Mouse (Mus musculus): Measurements from ENCODE around the gene Scaf4. TPM values are rescaled to one million over a fixed set of nuclear protein-coding genes. Genes with fewer than 3 reads are reported as not detected.

The Scaf4 gene
- polyA plus RNA-seq, 1 experiment, result 31.3 TPM

- WGBS, result 94% methylated on average over 11 of the region's 11 CpGs
- DNase-seq, result no peak
- H3K27ac ChIP-seq (ENCODE audit: insufficient read depth, low read depth, low read length), result no peak overlapping the region
- TF ChIP-seq POLR2A (IDR thresholded peaks at IDR 0.05; ENCODE audit: low read depth, low read length) (no peak), CTCF (conservative IDR thresholded peaks at IDR 0.05; ENCODE audit: insufficient read depth, insufficient read length, low read depth, low read length) (no peak)
- H3K36me3 ChIP-seq (ENCODE audit: control insufficient read depth, insufficient read depth, low read length), result no peaks in the 10 kb centered on the region
- H3K27me3 ChIP-seq (replicated peaks; ENCODE audit: control insufficient read depth, insufficient read depth, low read length), result no peaks in the 10 kb centered on the region
- H3K4me1 ChIP-seq (ENCODE audit: control insufficient read depth, insufficient read depth, low read length), result peaks cover 9% of the 10 kb centered on the region; the same call in 1 of the 2 replicates
- no peak overlapping the region for H3K4me3 ChIP-seq (ENCODE audit: insufficient read depth, low read depth, low read length)
Measured at GRCm38 (mm10) chr16:90214731-90215565, 69.4 kb downstream of the Scaf4 start.

GRCm38 (mm10) chr16:90213477-90214339 is 70.6 kb downstream of the Scaf4 start:
- 83% methylated on average over 12 of the region's 12 CpGs for WGBS
- DNase-seq, result no peak
- Histone ChIP-seq H3K27me3 (replicated peaks; ENCODE audit: control insufficient read depth, insufficient read depth, low read length) (no peaks in the 10 kb centered on the region), H3K36me3 (ENCODE audit: control insufficient read depth, insufficient read depth, low read length) (no peaks in the 10 kb centered on the region), H3K4me1 (ENCODE audit: control insufficient read depth, insufficient read depth, low read length) (peaks cover 9% of the 10 kb centered on the region; the same call in 1 of the 2 replicates), H3K4me3 (ENCODE audit: insufficient read depth, low read depth, low read length) (no peak overlapping the region), H3K27ac (ENCODE audit: insufficient read depth, low read depth, low read length) (no peak overlapping the region)
- TF ChIP-seq POLR2A (IDR thresholded peaks at IDR 0.05; ENCODE audit: low read depth, low read length) (no peak), CTCF (conservative IDR thresholded peaks at IDR 0.05; ENCODE audit: insufficient read depth, insufficient read length, low read depth, low read length) (no peak)

GRCm38 (mm10) chr16:90211767-90212166 is 72.5 kb downstream of the Scaf4 start:
- DNase-seq, result no peak
- Histone ChIP-seq H3K27me3 (replicated peaks; ENCODE audit: control insufficient read depth, insufficient read depth, low read length) (no peaks in the 10 kb centered on the region), H3K4me1 (ENCODE audit: control insufficient read depth, insufficient read depth, low read length) (peaks cover 3% of the 10 kb centered on the region; the same call in 1 of the 2 replicates), H3K27ac (ENCODE audit: insufficient read depth, low read depth, low read length) (no peak overlapping the region), H3K36me3 (ENCODE audit: control insufficient read depth, insufficient read depth, low read length) (no peaks in the 10 kb centered on the region), H3K4me3 (ENCODE audit: insufficient read depth, low read depth, low read length) (no peak overlapping the region)
- TF ChIP-seq CTCF (conservative IDR thresholded peaks at IDR 0.05; ENCODE audit: insufficient read depth, insufficient read length, low read depth, low read length) (no peak), POLR2A (IDR thresholded peaks at IDR 0.05; ENCODE audit: low read depth, low read length) (no peak)
- 89% methylated on average over 8 of the region's 8 CpGs for WGBS

GRCm38 (mm10) chr16:90210717-90211116 is 73.6 kb downstream of the Scaf4 start:
- H3K4me1 ChIP-seq (ENCODE audit: control insufficient read depth, insufficient read depth, low read length), result no peaks in the 10 kb centered on the region; the same call in 1 of the 2 replicates

GRCm38 (mm10) chr16:90208996-90209395 is 75.3 kb downstream of the Scaf4 start:
- Histone ChIP-seq H3K27me3 (replicated peaks; ENCODE audit: control insufficient read depth, insufficient read depth, low read length) (no peaks in the 10 kb centered on the region), H3K27ac (ENCODE audit: insufficient read depth, low read depth, low read length) (no peak overlapping the region), H3K36me3 (ENCODE audit: control insufficient read depth, insufficient read depth, low read length) (no peaks in the 10 kb centered on the region), H3K4me3 (ENCODE audit: insufficient read depth, low read depth, low read length) (no peak overlapping the region), H3K4me1 (ENCODE audit: control insufficient read depth, insufficient read depth, low read length) (no peaks in the 10 kb centered on the region)
- DNase-seq, result no peak
- 80% methylated on average over 3 of the region's 3 CpGs for WGBS
- TF ChIP-seq POLR2A (IDR thresholded peaks at IDR 0.05; ENCODE audit: low read depth, low read length) (no peak), CTCF (conservative IDR thresholded peaks at IDR 0.05; ENCODE audit: insufficient read depth, insufficient read length, low read depth, low read length) (no peak)

More at GRCm38 (mm10) chr16:90210717-90211116, 73.6 kb downstream of the Scaf4 start:
- DNase-seq, result no peak
- Histone ChIP-seq H3K36me3 (ENCODE audit: control insufficient read depth, insufficient read depth, low read length) (no peaks in the 10 kb centered on the region), H3K4me3 (ENCODE audit: insufficient read depth, low read depth, low read length) (no peak overlapping the region), H3K27me3 (replicated peaks; ENCODE audit: control insufficient read depth, insufficient read depth, low read length) (no peaks in the 10 kb centered on the region), H3K27ac (ENCODE audit: insufficient read depth, low read depth, low read length) (no peak overlapping the region)
- 82% methylated on average over 10 of the region's 10 CpGs for WGBS
- TF ChIP-seq POLR2A (IDR thresholded peaks at IDR 0.05; ENCODE audit: low read depth, low read length) (no peak), CTCF (conservative IDR thresholded peaks at IDR 0.05; ENCODE audit: insufficient read depth, insufficient read length, low read depth, low read length) (no peak)

- Histone ChIP-seq H3K27ac (ENCODE audit: insufficient read depth, low read depth, low read length) (no peak overlapping the region), H3K36me3 (ENCODE audit: control insufficient read depth, insufficient read depth, low read length) (no peaks in the 10 kb centered on the region), H3K4me1 (ENCODE audit: control insufficient read depth, insufficient read depth, low read length) (no peaks in the 10 kb centered on the region), H3K27me3 (replicated peaks; ENCODE audit: control insufficient read depth, insufficient read depth, low read length) (no peaks in the 10 kb centered on the region), H3K4me3 (ENCODE audit: insufficient read depth, low read depth, low read length) (no peak overlapping the region)
- 99% methylated on average over 2 of the region's 2 CpGs for WGBS
- DNase-seq, result no peak
- TF ChIP-seq CTCF (conservative IDR thresholded peaks at IDR 0.05; ENCODE audit: insufficient read depth, insufficient read length, low read depth, low read length) (no peak), POLR2A (IDR thresholded peaks at IDR 0.05; ENCODE audit: low read depth, low read length) (no peak)
Measured at GRCm38 (mm10) chr16:90204868-90205267, 79.4 kb downstream of the Scaf4 start.

Measured in kidney, adult 2 months (tissue).